Mouse (Mus musculus) CD4-positive helper T cell, adult 2 months (primary cell): ENCODE measurements around the gene Nccrp1.

Source experiments
- DNase-seq: peaks from one replicate; pipeline ENCODE4 v3.0.0-alpha.2; 2012; ENCODE audit warnings: low read depth, missing footprints, low spot score

The Nccrp1 gene

DNA sequence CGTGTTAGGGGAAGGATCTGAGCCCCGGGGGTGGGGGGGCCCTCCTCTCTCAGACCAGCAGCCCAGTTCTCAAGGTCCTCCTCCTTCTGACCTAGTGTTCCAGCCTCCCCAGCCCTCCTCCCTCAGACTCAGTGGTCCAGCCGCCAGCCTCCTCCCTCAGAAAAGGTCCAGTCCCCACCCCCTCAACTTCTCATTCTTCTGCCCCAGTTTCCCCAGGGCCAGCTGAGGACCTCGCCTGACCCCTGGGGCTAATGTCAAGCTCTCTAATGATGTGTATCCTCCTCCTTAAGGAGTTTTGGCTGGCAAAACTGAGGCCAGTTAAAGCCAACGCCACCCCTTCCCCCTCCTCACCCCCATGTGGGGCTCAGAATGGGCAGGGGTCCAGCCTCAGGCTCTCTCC, at the start of gene Nccrp1:
Nccrp1 (minus strand) TSS at position 101 of the 400 bp plus-strand sequence.
- no peak for DNase-seq

DNA sequence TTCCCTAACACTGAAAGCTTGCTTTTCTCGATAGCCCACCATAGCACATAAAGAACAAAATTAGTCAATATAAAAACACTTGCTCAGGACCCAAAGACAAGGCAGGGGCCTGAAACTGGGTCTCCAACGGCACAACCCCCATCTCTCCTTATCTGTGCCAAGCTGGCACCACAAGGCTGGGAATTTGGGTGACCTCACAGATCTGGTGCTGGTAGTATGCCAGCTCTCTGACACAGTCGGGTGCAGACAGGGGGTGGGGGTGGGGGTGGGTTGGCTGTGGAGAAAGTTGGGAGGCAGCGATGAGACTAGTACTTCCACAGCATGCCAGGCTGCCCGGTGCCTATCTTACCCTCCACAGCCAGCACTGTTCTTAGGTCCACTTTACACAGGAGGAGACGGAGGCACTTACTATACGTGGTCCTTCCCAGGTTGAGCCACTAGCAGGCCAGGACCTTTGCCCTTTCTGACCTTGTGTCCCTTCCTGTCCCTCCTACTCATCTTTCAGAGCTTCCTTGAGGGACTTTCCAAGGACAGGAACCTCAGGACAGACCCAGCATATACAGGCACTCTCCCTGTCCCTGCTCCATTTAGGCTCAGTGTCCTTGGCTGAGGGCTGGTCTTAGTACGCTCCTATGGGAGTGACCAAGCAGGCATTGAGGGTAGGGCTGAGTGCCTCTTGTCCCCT, 48.8 kb upstream of the Nccrp1 start:
- DNase-seq: no peak

DNA sequence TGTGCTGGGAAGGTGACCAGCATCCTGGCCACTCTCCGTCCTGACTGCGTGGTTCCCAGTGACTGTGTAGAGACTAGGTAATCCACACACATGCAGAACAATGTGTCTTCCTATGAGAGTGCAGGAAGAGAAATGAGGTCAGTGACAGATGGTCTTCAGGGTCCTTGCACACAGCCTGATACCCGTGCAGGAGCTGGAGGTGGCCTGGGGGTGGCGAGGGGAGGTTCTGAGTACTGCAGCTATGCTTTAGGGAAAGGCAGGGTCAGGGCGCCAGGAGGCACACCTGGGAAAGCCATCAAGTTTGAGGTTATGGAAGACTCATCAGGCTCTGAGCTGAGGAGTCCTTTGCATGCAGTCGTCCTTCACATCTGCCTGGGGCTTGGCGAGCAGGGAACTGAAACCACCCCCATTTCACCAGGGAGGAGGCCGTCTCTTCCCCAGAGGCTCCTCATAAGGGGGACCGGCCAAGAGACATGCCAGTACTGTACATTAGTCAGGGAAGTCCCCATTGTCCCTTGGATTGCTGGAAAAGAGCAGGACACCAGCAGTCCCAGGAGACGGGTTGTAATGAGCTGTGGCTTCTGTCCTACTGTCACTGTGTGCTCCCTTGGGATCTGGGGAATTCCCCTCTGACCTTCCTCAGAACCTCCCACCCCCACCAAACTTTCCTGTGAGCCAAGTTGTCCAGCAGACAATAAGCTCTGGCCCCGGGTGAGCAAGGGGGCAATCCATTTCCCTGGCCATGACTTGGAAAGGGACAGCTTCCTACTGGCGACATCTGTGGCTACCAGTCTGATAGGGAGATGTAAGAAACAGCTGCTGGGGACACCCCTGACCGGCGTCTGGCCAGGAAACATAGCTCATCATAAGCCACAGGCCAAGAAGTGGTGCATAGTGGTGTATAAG, 46.4 kb upstream of the Nccrp1 start:
- no peak for DNase-seq

GRCm38 (mm10) chr7:28591862-28592261, 44.8 kb upstream of the Nccrp1 start:
- DNase-seq: no peak

DNA sequence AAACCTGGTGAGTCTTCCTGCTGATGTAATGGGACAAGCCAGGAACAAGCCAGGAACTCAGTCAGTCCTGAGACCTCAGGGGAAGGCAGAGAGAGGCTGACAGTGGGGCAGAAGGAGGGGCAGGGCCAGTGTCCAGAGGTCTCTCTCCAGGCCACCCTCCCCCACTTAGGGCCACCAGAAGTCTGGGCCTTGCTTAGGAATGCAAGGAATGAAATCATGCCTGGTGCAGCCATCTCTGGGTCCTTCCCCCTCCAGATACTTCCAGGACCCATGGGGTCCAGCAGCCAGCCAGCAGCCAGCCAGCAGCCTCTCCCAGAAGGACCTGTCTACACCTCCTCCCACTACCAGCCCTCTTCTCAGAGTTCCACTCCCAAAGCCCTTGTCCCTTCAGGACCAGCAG, 40.6 kb upstream of the Nccrp1 start:
- no peak for DNase-seq

GRCm38 (mm10) chr7:28586663-28587411, 39.8 kb upstream of the Nccrp1 start:
- DNase-seq: no peak

DNA sequence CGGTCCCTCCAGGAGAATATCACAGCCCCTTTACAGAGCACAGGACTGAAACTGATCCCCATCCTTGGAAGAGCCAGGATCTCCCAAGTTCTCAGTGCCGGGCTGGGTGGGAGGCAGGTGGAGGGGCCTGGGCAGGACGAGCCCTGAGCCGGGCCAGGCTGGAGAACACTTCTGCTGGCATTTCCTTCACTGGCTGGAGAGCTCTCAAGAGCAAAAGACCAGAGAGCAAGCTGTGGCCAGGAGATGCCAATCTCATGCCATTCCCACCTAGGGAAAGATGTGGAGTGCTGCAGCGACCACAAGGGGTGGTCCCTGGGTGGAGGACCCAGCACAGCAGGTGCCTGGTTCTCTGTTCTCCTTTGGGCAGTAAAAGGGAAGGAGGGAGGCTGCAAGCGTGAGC, 37.9 kb upstream of the Nccrp1 start:
- no peak for DNase-seq

DNA sequence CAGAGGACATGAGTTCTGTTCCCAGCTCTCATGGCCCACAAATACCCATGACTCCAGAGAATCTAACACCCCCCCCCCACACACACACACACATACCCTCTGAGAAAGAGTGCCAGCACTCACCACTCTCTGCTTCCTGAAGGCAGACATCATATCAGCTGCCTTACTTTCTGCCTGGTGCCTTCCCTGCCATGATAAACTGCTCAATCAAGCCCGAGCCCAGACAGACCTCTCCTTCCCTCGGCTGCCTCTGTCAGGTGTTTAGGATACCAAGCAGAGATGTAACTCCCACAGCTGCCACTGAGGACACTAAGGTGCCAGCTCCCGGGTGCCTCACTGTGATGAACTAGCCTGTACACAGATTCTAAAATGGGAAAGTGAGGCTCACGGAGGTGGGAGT, 37.4 kb upstream of the Nccrp1 start:
- DNase-seq: no peak

DNA sequence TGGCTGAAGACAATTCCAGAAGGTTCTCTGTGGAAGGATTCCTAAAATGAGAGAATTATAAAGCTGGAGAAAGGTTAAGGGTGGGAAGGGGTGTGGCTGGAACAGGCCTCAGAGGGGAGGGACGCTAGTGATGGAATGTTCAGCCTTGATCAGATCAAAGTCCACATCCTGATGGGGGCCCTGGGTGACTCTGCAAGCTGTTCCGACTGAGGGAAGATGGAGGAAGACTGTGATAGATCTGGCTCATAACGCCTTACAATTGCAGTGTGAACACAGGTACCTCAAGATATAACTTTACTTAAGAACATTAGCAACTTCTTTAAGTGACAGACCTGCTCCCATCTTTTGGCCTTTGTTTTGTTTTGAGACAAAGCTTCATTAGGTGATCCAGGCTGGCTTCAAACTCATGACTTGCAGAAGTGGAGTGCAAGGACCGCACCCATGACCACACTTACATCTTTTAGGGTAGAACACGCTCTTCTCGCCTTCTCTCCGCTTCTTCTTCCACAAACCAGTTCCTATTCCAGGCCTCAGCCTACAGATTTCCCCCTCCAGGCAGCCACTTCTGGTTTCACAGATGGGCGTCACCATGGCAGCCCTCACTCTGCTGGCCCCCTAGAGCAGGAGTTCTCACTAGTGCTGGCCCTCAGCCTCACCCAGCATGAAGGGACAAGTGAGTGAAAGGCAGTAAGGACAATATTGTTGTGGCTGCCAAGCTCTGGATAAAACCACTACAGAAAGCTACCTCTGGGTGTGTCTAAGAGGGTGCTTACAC, 36.7 kb upstream of the Nccrp1 start:
- no peak for DNase-seq

GRCm38 (mm10) chr7:28582841-28583240, 35.8 kb upstream of the Nccrp1 start:
- DNase-seq: no peak

- no peak for DNase-seq
Observed at GRCm38 (mm10) chr7:28581721-28582120, 34.7 kb upstream of the Nccrp1 start.

GRCm38 (mm10) chr7:28579826-28580225, 32.8 kb upstream of the Nccrp1 start:
- DNase-seq: no peak

DNA sequence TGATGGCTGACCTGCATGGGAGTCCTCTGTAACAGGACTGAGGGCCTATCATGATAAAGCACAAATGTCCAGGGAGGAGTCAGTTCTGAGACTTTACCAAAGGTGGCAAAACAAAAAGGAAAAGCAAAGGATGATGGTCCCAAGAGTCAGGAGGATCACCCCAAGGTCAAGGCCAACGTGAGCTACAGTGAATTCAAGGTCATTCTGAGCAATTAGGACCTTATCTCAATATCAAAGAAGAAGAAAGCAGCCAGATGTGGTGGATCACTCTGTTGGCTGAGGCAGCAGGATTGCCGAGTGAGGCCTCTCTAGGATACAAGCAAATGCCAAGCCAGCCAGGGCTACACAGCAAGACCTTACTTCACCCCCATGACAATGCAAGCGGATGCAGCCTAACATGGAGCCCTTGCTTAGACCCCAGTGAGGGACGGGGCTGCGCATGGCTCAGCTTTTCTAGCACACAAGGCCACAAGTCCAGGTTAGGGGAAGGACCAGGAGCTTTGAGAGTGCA, 31.5 kb upstream of the Nccrp1 start:
- DNase-seq: no peak

DNA sequence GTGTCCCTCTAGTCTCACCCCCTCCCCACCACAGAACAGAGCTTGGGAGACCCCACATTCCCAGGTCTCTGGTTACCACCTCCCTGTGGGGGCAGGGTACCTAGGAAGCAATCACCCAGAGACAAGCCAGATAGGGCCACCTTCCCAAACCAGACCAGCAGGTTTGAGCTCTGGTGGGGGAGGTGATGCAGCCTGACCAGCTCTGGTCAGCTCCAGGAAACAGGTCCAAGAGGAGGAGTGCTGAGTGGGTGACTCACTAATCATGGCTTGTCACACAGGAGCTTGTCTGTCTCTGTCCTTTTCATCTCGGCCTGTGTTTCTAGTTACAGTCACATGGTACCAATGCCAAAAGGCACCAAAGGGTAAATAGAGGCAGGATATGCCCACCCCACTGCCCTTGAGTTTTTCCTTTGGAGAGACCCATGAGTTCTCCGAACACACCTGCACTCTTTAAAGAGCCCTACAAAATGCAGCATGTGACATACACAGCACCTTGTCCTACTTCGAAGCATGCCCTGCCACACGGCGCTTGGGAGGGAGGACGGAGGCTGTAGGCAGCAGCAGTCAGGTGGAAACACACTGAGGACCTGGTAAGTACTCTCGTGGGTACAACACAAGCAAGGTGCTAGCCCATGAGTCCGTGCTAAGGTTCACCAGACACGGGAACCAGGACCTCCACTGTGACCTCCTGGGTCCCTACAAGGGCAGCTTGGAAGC, 30.9 kb upstream of the Nccrp1 start:
- DNase-seq: no peak

- DNase-seq: no peak
Observed at GRCm38 (mm10) chr7:28576271-28576914, 29.3 kb upstream of the Nccrp1 start.

- no peak for DNase-seq
Observed at GRCm38 (mm10) chr7:28575597-28575996, 28.5 kb upstream of the Nccrp1 start.

DNA sequence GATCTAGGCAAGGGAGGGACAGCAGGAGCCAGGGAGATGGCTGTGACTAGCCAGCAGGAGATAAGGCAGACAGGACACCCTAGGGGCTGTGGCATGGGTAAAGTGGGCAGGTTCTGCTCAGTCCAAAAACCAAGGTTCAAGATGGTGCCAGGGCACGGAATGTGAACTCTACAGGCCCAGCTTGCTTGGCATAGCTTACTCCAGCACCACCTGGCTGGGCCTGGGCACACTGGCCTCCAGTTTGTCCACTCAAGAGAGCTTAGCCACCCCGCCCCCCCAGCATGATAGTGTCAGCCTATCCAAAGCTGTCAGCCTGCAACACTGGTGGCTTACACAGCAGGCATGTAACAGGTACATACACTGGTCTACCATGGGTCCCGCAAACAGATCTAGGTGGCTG, 26.2 kb upstream of the Nccrp1 start:
- no peak for DNase-seq

GRCm38 (mm10) chr7:28572689-28573088, 25.6 kb upstream of the Nccrp1 start:
- DNase-seq: no peak

GRCm38 (mm10) chr7:28570982-28571682, 24.1 kb upstream of the Nccrp1 start:
- no peak for DNase-seq
